Mouse (Mus musculus) MEL (cell line): ENCODE results near the gene Slc30a10.

Source experiments
- BHLHE40 ChIP-seq: IDR thresholded peaks from 2 replicates; pipeline ENCODE4 v1.6.1; 2012; ENCODE audit warnings: low read depth, mild to moderate bottlenecking, inconsistent platforms, low read length, improper control_type of control experiment, borderline replicate concordance
- CHD1 ChIP-seq: IDR thresholded peaks from 2 replicates; pipeline ENCODE4 v1.6.1; 2012; ENCODE audit warnings: low read depth, mild to moderate bottlenecking, inconsistent platforms, low read length, improper control_type of control experiment
- CTCF ChIP-seq, 3 experiments: IDR thresholded peaks in 2 of 3; conservative IDR thresholded peaks in 1 of 3; 2 replicates each; pipeline ENCODE4 v1.5.1; 2011 to 2012; ENCODE audit warnings: low read length in 3 of 3, low read depth in 2 of 3, mild to moderate bottlenecking in 2 of 3, improper control_type of control experiment in 1 of 3, inconsistent platforms in 1 of 3, mixed read lengths in 1 of 3, moderate library complexity in 1 of 3; ENCODE audit not compliant: control insufficient read depth in 1 of 3, insufficient read depth in 1 of 3, poor library complexity in 1 of 3, severe bottlenecking in 1 of 3
- EP300 ChIP-seq, 2 experiments: IDR thresholded peaks; 2 replicates each; pipeline ENCODE4 v1.6.1; 2011; ENCODE audit warnings: improper control_type of control experiment in 2 of 2, low read length in 2 of 2, low read depth in 1 of 2, mild to moderate bottlenecking in 1 of 2
- GATA1 ChIP-seq: IDR thresholded peaks from 2 replicates; pipeline ENCODE4 v1.6.1; 2011; ENCODE audit warnings: low read depth, low read length, improper control_type of control experiment
- JUND ChIP-seq: IDR thresholded peaks from 2 replicates; pipeline ENCODE4 v1.6.1; 2011; ENCODE audit warnings: low read depth, mild to moderate bottlenecking, improper control_type of control experiment, low read length
- KAT2A ChIP-seq: conservative IDR thresholded peaks from 2 replicates; pipeline ENCODE4 v1.6.1; 2012; ENCODE audit warnings: low read depth, low read length, improper control_type of control experiment, inconsistent platforms
- POLR2A ChIP-seq, 2 experiments: IDR thresholded peaks; 2 replicates each; pipeline ENCODE4 v1.6.1; 2011 to 2012; ENCODE audit warnings: low read length in 2 of 2, mild to moderate bottlenecking in 2 of 2, control low read depth in 1 of 2, improper control_type of control experiment in 1 of 2, low read depth in 1 of 2, moderate library complexity in 1 of 2; ENCODE audit not compliant: control insufficient read depth in 1 of 2, insufficient read depth in 1 of 2, poor library complexity in 1 of 2
- POLR2AphosphoS2 ChIP-seq: IDR thresholded peaks from 2 replicates; pipeline ENCODE4 v1.6.1; 2011; ENCODE audit warnings: low read length, improper control_type of control experiment
- TAL1 ChIP-seq: IDR thresholded peaks from 2 replicates; pipeline ENCODE4 v1.6.1; 2012; ENCODE audit warnings: mild to moderate bottlenecking, inconsistent platforms, low read length, moderate library complexity, mixed read lengths
- ZC3H11A ChIP-seq: IDR thresholded peaks from 2 replicates; pipeline ENCODE4 v1.6.1; 2012; ENCODE audit warnings: low read depth, mild to moderate bottlenecking, inconsistent platforms, low read length, improper control_type of control experiment

- TF ChIP-seq CTCF (IDR thresholded peaks at IDR 0.05 in 2 of 3, conservative IDR thresholded peaks at IDR 0.05 in 1 of 3; ENCODE audit: control insufficient read depth in 1 of 3, insufficient read depth in 1 of 3, low read depth in 2 of 3, low read length in 3 of 3, poor library complexity in 1 of 3, severe bottlenecking in 1 of 3) (no peak), ZC3H11A (no peak), EP300 (IDR thresholded peaks at IDR 0.05; ENCODE audit: low read depth in 1 of 2, low read length in 2 of 2) (no peak), JUND (no peak), POLR2AphosphoS2 (no peak), TAL1 (no peak), POLR2A (IDR thresholded peaks at IDR 0.05; ENCODE audit: control insufficient read depth in 1 of 2, insufficient read depth in 1 of 2, low read depth in 1 of 2, low read length in 2 of 2, poor library complexity in 1 of 2) (no peak), KAT2A (no peak), BHLHE40 (no peak), GATA1 (no peak), CHD1 (no peak)
Measured at GRCm38 (mm10) chr1:185483356-185484057, 28.9 kb downstream of the Slc30a10 start.
